Mouse (Mus musculus) ES-Bruce4 (cell line): ENCODE measurements around the gene Mylk.

Source experiments
- CTCF ChIP-seq: IDR thresholded peaks from one replicate; pipeline ENCODE4 v1.8.1; 2011; ENCODE audit warnings: low read depth, low read length
- EP300 ChIP-seq: IDR thresholded peaks from 2 replicates; pipeline ENCODE4 v1.6.1; 2011; ENCODE audit warnings: low read depth, low read length; ENCODE audit not compliant: insufficient read depth

DNA sequence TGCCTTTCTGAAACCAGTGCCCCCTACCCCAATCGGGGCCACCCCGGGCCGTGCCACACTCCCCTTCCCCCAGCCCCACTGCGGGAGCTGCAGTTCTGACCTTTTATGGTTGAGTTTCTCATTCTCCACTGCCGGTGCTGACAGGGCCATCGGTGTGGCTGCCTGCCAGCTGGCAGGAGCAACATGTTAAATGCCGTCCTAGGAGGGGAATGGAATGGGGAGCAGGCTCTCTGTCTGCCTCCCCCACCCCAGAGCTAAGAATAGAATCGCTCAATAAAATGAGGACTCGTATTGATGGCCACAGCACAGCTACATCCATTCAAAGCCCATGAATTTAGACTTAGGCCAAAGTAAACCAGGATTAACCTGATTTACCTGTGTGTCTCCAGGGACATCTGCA, 213.7 kb downstream of the Mylk start:
- no peak for TF ChIP-seq CTCF
- TF ChIP-seq EP300, result no peak
